Mouse (Mus musculus) c-Kit-positive CD71-positive TER-119-positive erythroid progenitor cells, embryonic 14.5 days (primary cell): ENCODE results near the gene Lrrc7.
"Not testable (repeated sequence)": the region's sequence is repeated elsewhere in the genome, so short reads cannot be mapped to it uniquely, and the experiment has no call there.

Experiments used
- DNase-seq: peaks from one replicate; pipeline ENCODE4 v3.0.0-alpha.2; 2013; ENCODE audit warnings: low spot score

The Lrrc7 gene

GRCm38 (mm10) chr3:158164452-158164851, 397.6 kb downstream of the Lrrc7 start:
- no peak for DNase-seq

- no peak for DNase-seq
Measured at GRCm38 (mm10) chr3:158163127-158163526, 398.9 kb downstream of the Lrrc7 start.

- DNase-seq: no peak
Measured at GRCm38 (mm10) chr3:158161924-158162490, 400.0 kb downstream of the Lrrc7 start.

GRCm38 (mm10) chr3:158155515-158156286, 406.3 kb downstream of the Lrrc7 start:
- no peak for DNase-seq

- no peak for DNase-seq
Measured at GRCm38 (mm10) chr3:158154134-158154533, 407.9 kb downstream of the Lrrc7 start.

- DNase-seq: no peak
Measured at GRCm38 (mm10) chr3:158148998-158149397, 413.0 kb downstream of the Lrrc7 start.

- DNase-seq: no peak
Measured at GRCm38 (mm10) chr3:158140629-158141028, 421.4 kb downstream of the Lrrc7 start.

GRCm38 (mm10) chr3:158137796-158138195, 424.2 kb downstream of the Lrrc7 start:
- DNase-seq: no peak

GRCm38 (mm10) chr3:158131672-158132071, 430.3 kb downstream of the Lrrc7 start:
- no peak for DNase-seq

- no peak for DNase-seq
Measured at GRCm38 (mm10) chr3:158131233-158131632, 430.8 kb downstream of the Lrrc7 start.

GRCm38 (mm10) chr3:158122899-158123298, 439.1 kb downstream of the Lrrc7 start:
- no peak for DNase-seq

GRCm38 (mm10) chr3:158105260-158105659, 456.8 kb downstream of the Lrrc7 start:
- no peak for DNase-seq

- DNase-seq: no peak
Measured at GRCm38 (mm10) chr3:158103467-158103866, 458.6 kb downstream of the Lrrc7 start.

GRCm38 (mm10) chr3:158102530-158102929, 459.5 kb downstream of the Lrrc7 start:
- not testable (repeated sequence) for DNase-seq

- DNase-seq: not testable (repeated sequence)
Measured at GRCm38 (mm10) chr3:158102043-158102442, 460.0 kb downstream of the Lrrc7 start.

GRCm38 (mm10) chr3:158093919-158094318, 468.1 kb downstream of the Lrrc7 start:
- no peak for DNase-seq

GRCm38 (mm10) chr3:158091601-158092000, 470.4 kb downstream of the Lrrc7 start:
- DNase-seq: no peak

GRCm38 (mm10) chr3:158077828-158078227, 484.2 kb downstream of the Lrrc7 start:
- DNase-seq: no peak

- no peak for DNase-seq
Measured at GRCm38 (mm10) chr3:158077380-158077772, 484.6 kb downstream of the Lrrc7 start.

- DNase-seq: peak; percentile 38
Measured at GRCm38 (mm10) chr3:158076685-158077379, 485.2 kb downstream of the Lrrc7 start.

GRCm38 (mm10) chr3:158075004-158075403, 487.0 kb downstream of the Lrrc7 start:
- no peak for DNase-seq

- DNase-seq: no peak
Measured at GRCm38 (mm10) chr3:158068613-158069263, 493.3 kb downstream of the Lrrc7 start.

GRCm38 (mm10) chr3:158067916-158068315, 494.1 kb downstream of the Lrrc7 start:
- DNase-seq: no peak
